Mouse (Mus musculus): ENCODE data around the gene Gm49711.
"Not testable (repeated sequence)": the region's sequence is repeated elsewhere in the genome, so short reads cannot be mapped to it uniquely, and the experiment has no call there.

Gene Gm49711

DNA sequence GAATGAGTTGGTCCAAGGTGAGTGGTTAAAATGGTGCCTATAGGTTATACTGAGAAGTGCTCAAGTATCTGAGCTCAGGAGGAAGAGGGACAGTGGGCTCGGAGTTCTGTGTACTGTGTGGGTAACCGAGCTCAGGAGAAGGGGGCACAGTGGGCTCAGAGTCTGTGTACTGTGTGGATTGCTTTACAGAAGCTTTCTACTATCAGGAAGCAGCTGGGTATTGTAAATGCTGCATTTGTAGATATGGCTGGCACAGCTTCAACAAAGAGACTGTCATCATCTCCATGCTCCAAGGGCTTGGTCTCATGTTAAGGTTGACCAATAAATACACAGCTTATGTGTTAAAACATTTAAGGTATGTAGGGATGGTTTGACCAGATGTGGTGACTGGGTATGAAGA is 6.7 kb downstream of the Gm49711 start:
- DNase-seq, result no peak

DNA sequence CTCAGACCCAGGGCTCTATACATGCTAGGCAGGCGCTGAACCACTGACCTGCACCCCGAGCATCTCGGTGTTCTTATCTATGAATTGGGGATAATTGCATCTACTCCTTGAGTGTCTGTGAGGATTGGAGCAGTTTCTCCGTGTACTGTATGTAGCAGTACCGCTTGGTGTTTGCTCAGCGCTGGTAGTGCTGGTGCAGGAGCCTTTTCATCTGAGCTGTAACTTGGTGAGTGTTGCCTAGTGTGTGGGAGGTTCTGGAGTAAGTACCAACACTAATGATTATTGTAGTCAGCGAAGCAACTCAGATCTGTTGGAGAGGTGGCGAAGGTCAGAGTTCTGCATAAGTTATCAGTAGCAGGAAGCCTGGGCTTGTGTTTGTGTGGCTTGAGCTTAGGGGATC is 12.2 kb downstream of the Gm49711 start:
- no peak for DNase-seq

DNA sequence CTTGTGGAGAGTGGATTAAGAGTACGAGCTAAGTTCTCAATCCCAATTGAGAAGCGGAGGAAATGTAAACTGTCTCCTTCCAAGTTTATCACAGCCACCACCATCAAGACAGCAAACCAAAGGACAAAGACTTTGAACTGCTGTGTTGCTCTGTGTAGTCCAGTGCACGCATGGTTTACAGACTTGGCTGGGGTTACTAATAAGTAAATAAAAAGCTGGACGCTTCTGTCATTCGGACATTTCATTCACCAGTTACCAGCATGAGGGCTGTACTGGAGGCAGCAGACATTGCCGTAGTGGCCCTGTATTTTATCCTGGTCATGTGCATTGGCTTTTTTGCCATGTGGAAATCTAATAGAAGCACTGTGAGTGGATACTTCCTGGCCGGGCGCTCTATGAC is 18.7 kb downstream of the Gm49711 start:
- DNase-seq, result no peak

DNA sequence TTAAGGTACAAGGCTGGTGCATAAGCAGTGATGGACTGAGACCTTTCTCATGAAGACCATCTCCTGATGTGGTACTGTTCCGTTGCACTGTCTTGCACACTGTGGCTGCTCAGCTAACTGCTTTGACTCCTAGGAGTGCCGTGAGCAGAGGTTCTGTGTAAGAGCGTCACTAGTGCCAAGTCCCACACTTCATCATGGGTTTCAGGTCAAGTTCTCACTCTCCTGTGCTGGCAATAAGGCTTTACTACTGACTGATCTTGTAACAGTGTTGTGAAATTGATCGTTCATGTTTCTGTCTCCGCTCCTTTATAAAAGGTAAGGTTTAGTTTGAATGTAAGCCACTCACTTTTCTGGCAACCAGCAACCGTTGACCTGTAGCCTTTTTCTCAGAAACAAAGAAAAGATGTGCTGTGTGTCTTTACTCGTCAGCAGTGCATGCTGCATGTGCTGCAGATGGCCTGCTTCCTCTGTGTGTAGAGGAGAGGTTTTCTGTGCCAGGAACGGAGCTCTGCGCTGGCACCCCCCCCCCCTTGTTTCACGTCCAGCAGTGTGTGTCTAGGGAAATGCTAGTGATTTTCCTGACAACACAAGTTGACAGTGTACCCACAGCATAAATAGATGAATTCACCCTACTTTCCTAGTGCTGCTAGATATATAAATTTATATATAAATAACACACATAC is 25.8 kb downstream of the Gm49711 start:
- no peak for DNase-seq

DNA sequence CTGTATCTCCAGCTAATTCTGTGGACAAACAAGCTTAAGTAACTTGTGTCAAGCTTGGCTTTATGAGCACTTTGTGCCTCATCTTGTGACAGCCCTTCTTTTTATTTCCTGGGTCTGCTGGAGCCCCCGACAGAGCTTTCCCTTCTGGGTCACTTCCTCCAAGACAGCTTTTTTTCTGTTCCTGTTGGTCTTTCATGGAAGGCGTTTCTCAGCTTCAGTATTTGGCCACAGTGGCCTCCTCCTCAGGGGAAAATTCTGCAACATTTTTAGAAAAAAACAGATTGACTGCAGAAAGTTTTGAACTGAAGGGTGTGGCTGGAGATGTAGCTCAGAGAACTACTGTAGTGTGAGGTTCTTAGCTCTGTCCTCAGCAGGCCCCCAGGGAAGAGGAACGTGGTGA is 31.1 kb downstream of the Gm49711 start:
- no peak for DNase-seq

DNA sequence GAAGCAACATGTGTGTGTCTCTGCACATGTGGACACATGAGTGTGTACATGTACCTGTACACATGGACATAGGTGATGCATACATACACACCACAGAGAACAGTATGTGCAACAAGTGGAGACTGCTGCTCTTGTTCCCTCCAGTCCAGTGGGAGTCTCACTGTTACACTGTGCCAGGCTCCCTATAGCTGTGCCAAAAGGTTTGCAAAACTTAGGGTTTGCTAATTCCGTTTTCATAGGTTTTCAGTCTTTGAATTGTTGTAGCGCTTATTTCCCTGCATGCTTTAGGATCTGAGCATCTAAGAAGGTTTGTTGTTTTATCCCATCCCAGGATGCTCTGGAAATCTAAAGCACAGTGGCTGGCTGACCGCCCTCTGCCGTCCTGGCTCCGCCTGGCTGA is 33.8 kb downstream of the Gm49711 start:
- DNase-seq, result no peak

DNA sequence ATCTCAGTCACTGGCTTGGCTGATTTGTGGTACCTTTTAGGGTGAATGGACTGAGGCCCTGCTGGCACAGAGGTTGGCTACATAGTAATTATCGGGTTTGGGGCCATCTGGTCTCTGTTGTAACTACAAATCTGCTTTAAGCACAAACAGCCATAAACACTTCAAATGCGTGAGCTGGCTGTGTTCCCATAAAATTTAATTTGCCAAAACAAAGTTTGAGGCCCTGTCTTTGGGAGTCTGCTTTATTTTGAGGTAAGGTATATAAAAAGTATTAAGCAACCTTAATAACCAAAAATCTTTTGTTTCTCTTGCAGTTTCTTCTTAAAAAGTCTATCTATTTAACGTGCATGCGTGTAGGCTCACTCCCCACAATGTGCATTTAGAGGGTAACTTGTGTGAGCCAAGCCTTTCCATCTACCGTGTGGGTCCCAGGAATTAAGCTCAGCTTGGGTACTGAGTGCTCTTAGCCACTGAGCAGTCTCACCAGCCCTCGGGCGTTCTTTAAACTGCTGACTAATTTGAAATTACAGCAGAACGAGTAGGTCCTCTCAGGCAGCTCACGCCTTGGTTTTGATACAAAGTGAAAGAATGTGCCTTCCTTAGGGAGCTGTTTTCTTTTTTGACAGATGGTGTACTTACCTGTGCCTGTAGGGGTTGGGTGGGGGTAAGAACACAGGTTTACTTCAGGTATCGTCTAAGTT is 40.4 kb downstream of the Gm49711 start:
- DNase-seq, result no peak

DNA sequence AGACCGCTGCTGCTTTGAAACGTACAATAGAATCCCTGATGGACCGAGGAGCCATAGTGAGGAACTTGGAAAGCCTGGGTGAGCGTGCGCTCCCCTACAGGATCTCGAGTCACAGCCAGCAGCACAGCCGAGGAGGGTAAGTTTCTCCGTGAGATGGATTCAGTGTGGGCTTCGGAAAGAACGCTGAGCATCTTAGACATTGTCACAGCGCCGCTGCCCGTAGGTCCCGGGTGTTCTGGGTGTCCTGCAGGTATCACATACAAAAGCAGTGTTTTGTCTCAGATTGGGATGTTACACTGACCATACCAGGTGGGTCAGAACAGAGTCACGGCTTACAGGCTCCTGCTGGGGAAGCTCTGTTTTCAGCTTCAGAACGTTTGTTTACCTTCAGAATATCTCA is 41.5 kb downstream of the Gm49711 start:
- no peak for DNase-seq

DNA sequence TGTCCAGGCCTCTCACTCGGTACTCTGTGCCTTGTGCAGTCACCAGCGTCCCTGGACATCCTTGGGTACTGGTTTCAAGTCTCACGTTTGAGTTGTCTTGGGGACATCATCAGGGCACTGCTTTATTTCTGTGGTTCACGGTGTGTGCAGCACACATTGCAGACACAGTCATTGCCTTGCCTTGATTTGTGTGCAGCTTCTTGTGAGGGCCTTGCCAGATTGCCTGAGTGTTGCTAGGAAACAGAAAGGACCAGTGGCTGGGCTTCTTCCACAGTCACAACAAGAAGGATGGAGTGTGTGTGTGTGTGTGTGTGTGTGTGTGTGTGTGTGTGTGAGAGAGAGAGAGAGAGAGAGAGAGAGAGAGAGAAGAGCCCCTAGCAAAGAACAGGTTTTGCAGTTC is 42.0 kb downstream of the Gm49711 start:
- DNase-seq, result no peak

DNA sequence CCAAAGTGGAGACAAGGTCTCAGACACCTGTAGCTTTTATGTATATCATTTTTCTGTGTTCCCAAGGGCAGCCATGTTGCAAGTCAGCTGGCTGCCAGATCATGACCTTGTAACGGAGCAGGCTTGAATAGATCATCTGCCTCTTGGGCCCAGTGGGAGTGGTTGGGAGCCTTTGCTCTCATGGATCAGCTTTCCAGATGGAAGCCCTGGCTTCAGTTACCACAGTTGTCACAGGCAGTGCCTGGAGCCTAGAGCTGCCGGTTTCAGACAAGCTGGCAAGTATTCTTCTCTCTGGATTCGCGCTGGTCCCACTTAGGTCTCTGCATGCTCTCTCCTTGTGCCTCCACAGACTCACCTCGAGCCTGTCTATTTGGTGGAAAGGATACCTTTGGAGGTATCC is 44.0 kb downstream of the Gm49711 start:
- DNase-seq, result no peak

DNA sequence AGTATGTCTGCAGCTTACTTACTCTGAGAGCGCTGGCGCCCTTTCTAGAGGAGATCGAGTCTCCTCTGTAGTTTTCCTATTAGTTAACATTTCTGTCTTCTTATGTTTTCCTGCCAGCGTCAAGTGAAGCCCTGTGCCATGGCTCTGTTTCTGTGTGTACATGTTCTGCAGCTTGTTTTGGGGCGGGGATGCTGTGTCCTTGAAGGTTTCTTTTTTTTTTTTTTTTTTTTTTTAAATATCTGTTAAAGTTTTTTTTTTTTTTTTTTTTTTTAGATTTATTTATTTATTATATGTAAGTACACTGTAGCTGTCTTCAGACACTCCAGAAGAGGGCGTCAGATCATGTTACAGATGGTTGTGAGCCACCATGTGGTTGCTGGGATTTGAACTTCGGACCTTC is 44.8 kb downstream of the Gm49711 start:
- DNase-seq, result not testable (repeated sequence)

DNA sequence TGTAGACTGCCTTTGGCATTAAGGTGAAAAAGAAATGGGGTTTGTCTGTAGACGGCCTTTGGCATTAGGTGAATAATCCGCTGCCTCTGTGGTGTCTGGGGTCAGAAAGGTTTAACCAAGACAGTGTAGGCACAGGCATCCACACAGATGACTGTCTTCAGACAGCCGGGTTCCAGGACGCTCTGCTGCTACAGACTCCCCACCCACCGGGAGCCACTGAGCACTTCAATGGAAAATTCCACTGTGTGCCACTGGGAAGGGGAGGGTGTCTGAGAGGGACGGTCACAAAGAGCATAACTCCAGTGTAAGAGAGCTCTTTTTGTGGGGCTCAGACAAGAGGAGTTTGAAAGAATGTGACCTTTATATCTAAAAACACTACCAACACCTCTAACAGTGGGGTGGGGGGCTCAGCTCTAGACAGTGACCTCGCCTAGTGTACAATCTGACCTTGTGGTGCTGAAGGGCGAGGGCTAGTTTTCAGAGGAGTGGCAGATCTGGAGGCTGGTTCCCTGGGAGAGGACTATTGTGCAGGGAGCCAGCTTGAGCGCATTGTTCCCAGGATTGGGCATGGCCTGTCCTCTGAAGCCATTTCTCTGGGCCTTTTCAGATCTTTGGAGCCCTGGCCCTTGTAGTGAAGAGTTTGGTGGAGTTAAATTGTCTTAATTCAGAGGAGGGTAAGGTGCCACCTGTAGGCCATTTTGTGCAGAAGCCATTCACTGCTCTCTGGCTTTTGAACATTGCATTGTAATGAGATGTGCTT is 45.6 kb downstream of the Gm49711 start:
- peak in 1 of 2 experiments; percentile 51 for DNase-seq

DNA sequence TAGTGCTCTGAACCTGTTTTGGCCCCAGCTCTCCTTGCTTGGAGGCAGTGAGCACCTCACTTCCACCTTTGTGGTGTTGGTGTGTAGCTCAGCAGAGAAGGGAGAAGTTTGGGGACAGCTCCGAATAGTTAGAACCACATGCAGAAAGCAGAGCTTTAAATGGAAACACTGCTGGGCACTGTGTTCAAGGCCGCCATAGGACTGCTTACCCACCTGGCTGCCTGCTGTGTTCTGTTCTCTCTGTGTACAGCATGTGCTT is 46.1 kb downstream of the Gm49711 start:
- DNase-seq, result no peak

DNA sequence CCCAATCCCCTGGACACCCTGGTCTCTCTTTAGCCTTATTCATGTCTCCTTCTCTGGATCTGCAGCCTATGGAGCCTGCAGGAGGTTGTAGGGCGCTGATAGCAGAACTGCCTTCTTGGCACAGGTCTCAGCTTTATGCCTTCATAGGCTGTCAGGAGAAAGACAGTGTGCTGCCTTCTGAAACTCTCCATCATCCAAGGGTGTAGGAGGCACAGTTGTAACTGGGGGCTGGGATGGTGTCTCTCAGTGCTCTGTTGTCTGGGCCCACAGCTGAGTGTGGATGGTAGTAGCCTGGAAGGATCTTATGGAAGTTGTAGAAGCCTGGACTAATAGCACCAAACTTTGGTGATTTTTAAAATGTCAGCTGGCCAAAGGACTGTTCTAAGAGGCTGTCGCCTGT is 46.8 kb downstream of the Gm49711 start:
- DNase-seq, result no peak

DNA sequence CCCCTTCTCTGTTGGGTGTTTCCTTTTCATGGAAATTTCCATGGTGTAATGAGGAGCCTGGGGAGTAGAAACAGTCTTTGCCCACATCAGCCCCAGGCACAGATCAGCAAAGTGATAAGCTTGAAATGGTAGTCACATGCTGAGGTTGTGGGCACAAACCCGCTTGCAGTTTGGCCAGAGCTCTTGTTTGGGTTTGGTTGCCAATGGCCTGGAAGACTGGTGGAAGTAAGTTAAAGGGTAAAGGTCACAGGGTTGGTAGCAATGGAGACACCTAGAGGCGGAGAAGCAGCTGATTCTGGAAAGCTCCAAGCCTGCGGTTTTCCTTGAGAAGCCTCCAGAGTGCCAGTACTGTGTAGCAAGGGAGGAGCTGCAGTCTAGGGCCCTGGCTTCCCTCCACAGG is 47.5 kb downstream of the Gm49711 start:
- DNase-seq, result no peak

DNA sequence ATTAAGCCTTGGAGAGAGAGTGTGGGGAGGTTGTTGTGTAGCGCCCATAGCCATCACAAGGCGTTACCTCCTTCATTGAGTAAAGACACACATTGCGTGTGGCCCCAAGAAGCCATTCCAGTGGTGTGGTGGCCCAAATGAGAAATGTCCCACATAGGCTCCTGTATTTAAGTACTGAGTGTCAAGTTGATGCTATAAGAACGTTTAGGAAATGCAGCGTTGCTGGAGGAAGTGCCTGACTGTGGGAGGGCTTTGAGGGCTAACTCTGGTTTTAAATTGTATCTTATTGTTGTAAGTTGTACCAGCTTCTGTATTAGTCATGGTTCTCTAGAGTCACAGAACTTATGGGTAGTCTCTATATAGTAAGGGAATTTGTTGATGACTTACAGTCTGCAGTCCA is 49.2 kb downstream of the Gm49711 start:
- DNase-seq, result no peak

DNA sequence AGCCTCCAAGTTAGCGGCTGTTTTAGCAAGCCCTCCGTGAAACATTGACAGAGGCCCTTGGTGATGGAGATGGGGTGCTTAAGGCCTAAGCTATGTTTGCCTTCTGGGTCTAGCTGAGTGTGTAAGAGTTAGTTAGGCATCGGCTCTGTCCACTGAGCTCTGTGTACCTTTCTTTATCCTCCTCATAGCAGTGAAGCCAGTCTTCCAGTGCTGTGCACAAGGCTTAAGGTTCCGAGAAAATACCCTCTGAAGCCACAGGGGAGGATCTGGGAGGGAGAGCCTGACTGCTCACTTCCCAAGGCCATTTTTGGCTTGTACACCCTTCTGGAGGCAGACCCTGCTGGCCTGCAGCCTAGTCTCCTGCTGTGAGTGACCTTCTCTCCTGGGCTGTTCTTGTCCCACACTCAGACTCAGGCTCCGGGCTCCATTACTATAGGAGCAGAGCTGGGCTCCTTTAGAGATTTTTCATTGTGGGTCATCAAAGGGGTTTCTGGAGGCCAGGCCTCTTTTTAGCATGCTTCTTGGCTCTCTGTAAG is 56.7 kb downstream of the Gm49711 start:
- peak; percentile 56 to 66 for DNase-seq

DNA sequence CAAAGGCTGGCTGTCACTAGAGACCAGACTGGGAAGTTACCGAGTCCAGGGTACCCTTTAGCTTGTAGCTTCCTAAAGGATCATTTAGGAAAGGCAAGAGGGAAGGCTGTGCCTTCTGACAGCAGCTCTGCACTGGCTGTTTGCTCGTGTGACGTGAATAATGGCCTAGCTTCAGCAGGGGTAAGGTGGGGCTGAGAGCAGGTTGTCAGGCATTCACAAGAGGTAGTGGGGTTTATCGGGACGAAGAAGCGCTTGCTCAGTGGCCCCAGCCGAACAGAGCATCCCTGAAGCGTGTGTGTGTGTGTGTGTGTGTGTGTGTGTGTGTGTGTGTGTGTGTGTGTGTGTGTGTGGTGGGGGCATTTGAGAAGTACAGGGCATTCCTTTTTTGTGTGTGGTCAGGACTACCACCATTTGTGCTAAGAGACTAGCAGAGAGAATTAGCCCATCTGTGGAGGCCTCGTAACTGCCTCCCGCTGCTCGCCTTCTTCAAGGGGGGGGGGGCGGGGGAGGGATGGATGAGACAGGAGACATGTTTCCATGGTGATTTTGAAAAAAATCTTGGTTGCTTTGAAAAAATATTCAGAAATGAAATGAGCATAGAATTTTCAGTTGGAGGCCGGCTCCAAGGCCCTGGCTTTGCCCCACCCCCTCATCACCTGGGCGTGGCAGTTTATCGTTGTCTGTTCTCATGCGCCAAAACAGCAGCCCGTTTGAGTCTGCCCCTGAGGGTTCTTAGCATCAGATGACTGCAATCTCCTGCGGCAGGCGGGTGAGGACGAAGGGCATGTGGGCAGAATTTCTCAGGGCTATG is 57.7 kb downstream of the Gm49711 start:
- DNase-seq, result peak; percentile 42 to 48

DNA sequence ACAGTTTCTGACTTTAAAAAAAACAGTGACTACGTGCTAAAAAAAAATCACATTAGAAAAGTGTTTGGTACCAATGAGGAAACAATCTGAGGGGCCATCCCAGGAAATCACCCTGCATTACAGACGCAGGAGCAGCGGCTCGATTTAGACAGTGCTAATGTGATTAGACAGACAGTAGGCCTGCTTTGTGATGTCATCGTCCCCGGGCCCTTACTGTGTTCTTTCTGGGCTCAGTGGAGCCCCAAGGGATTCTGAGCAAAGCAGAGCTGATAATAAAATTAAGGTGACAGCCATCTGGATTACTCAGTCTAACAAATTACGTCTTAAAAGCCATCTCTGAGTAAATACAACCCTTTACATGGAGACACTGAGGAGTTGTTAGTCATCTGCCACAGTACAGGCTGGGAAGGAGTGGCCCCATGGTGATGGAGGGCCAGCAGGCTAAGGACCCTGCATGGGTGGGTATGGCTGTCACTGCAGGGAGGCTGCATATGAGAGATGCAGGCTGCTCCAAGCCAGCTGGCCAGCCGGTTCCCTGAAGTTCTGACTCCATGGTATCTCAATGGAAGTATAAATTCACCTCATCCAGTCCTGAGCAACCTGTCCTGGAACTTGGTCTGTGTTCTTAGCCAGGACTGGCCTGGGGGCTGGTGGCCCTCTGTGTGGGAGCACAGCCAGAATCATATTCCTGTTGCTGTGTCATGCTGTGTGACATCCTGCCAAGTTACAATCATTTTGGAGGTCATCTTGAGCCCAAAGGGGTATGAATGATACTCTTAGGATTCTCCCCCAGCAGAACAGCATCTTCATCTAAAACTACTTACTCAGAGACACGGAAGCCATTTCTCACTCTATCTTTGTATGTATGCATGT is 59.5 kb downstream of the Gm49711 start:
- no peak for DNase-seq

DNA sequence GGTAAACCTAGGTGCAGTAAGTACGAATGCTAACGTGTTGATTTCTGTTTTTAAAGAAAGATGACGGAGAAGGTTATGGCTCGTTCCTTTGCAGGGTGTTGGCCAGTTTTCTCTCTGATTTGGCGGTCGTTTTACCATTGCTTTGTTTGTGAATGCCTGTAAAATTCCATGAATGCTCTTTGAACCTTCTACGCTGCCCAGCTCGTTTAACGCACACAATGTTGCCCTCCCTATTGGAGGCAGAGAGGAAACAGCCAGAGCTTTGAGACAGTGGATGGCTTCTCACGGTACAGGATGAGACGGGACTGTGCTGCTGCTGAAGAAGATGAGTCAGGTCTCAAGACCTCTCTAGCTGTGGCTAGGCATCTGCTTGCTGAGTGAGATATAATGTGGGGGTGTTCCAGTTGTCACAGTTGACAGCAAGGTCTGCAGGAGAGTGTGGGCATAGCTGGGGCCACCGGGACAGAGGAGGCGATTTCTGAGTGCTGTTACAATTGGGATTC is 60.9 kb downstream of the Gm49711 start:
- no peak for DNase-seq

DNA sequence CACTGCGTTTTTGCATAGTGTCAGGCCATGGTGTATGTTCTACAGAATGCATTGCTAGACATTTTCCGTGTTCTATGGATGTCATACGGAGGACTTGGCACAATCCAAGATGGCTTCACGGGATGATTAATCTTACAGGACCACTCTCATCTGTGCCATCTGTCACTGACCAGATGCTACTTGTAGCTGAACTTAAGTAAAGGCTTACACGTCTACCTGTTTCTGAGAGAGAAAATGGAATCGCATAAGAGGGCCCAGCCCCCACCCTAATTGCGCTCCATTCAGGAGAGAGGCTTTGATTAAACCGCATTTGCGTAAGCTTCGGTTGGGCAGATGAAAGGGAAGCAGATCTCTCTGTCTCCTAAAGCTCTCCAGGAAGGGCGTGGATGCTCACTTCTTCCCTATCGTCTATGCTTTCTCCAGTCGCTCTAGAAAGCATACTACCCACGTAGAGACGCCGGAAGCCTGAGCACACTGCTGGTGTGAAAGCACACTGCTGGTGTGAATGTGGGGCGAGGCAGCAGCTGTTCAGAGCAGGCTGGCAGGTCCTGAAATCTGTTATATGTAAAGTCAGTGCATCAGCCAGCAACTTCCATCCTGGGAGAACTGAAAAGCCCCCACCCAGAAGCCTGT is 62.9 kb downstream of the Gm49711 start:
- DNase-seq, result no peak

Measured in kidney, postnatal 4 days (tissue).